Mouse (Mus musculus) embryonic facial prominence, embryonic 12.5 days (tissue): ENCODE results near the gene Zfp318. TPM values are rescaled to one million over a fixed set of nuclear protein-coding genes. Genes with fewer than 3 reads are reported as not detected.

Experiments used
- ATAC-seq: fragments of 200-750 bp; cut with Nextera tagmentation; 2 replicates; pipeline ENCODE4 v1.8.0; 2017; ENCODE audit not compliant: insufficient number of reproducible peaks, insufficient read depth, low FRiP score, low TSS enrichment
- H3K27ac ChIP-seq: fragments of 300-500 bp; sonication (generic); 2 replicates; pipeline ENCODE4 v1.5.1; 2016; ENCODE audit warnings: mild to moderate bottlenecking
- H3K27me3 ChIP-seq: fragments of 300-500 bp; sonication (generic); 2 replicates; pipeline ENCODE4 v1.6.1; 2016; ENCODE audit warnings: mild to moderate bottlenecking, moderate library complexity
- H3K36me3 ChIP-seq: fragments of 300-500 bp; sonication (generic); 2 replicates; pipeline ENCODE4 v1.6.1; 2016; ENCODE audit warnings: mild to moderate bottlenecking
- H3K4me1 ChIP-seq: fragments of 300-500 bp; sonication (generic); 2 replicates; pipeline ENCODE4 v1.6.1; 2016
- H3K4me2 ChIP-seq: fragments of 300-500 bp; sonication (generic); replicated peaks from 2 replicates; pipeline ENCODE4 v1.6.1; 2016; ENCODE audit warnings: mild to moderate bottlenecking, moderate library complexity
- H3K4me3 ChIP-seq: fragments of 300-500 bp; sonication (generic); 2 replicates; pipeline ENCODE4 v1.5.1; 2016; ENCODE audit warnings: mild to moderate bottlenecking
- H3K9ac ChIP-seq: fragments of 300-500 bp; sonication (generic); 2 replicates; pipeline ENCODE4 v1.6.1; 2016; ENCODE audit warnings: mild to moderate bottlenecking, moderate library complexity
- H3K9me3 ChIP-seq: fragments of 300-500 bp; sonication (generic); 2 replicates; pipeline ENCODE4 v1.6.1; 2016; ENCODE audit warnings: mild to moderate bottlenecking, moderate library complexity
- WGBS: fragments of 180-500 bp; shearing (Covaris S2); methylation state at CpG from one replicate; pipeline ENCODE4 v1.1.7; 2016; 5-methylcytosine and 5-hydroxymethylcytosine counted together
- polyA plus RNA-seq: library from polyadenylated mRNA; unstranded; fragments of >200 nt; fragmentation: Nextera tagmentation; extraction: Ambion mirVana; gene quantifications from 2 replicates; pipeline ENCODE4 v1.2.1, GENCODE M21; 2016

Gene Zfp318
- polyA plus RNA-seq: 16.9 and 18.2 TPM in 2 replicates

DNA sequence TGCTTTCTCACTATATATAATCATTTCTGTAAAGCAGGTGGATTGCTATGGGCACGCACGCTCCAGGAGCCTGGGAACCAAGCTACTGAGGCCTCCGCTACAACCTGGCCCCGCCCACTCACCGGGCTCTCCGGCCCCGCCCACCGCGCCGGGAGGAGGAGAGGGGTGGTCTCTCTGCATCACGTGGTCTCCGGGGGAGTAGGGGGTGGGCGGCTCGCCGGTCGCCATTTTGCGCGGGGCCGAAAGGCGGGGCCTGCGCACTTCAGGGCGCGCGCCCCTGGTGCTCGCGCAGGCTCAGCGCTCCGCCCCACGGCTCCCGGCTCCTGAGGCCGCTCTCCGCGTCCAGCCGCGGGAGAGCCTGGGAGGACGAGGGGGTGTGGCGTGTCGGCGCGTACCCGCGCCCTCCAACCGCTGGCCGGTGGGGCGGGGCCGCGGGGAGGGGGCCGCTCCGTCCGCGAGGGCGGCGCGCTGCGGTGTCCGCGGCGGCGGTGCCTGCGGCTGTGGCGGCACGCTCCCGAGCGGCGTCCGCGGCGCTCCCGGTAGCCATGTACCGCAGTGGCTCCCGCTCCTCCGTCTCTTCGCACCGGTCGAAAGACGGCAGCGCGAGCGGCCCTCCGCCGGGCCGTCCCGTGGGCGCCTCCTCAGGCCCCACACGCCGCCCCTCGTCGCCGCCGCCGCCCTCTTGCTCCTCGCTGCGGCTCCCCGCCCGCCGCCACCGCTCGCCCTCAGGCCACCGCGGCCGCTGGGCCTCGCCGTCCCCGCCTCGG, at the start of gene Zfp318:
Zfp318 (plus strand) TSS at position 438 of the 767 bp plus-strand sequence.
- peaks cover 14% of the 10 kb centered on the region for H3K4me1 ChIP-seq
- WGBS: under 1% methylated on average over 81 of the region's 105 CpGs

GRCm38 (mm10) chr17:46336475-46336874, 47.1 kb upstream of the Zfp318 start:
- Histone ChIP-seq H3K27me3 (no peaks in the 10 kb centered on the region), H3K9ac (no peak overlapping the region), H3K4me3 (no peak overlapping the region), H3K9me3 (no peaks in the 10 kb centered on the region), H3K4me1 (no peaks in the 10 kb centered on the region), H3K27ac (no peak overlapping the region), H3K36me3 (no peaks in the 10 kb centered on the region), H3K4me2 (no peak overlapping the region)
- ATAC-seq: no peak
- WGBS: 26% methylated on average over 5 of the region's 5 CpGs

More for the DNA sequence above, at the start of gene Zfp318:
- Histone ChIP-seq H3K9me3 (no peaks in the 10 kb centered on the region), H3K27ac (peak within 1 kb of the TSS; percentile 92), H3K36me3 (peaks cover 12% of the 10 kb centered on the region), H3K4me2 (peak within 1 kb of the TSS; percentile 76), H3K27me3 (no peaks in the 10 kb centered on the region), H3K4me3 (peak within 1 kb of the TSS; percentile 94), H3K9ac (peak within 1 kb of the TSS; percentile 99)
- ATAC-seq: peak; percentile 95

DNA sequence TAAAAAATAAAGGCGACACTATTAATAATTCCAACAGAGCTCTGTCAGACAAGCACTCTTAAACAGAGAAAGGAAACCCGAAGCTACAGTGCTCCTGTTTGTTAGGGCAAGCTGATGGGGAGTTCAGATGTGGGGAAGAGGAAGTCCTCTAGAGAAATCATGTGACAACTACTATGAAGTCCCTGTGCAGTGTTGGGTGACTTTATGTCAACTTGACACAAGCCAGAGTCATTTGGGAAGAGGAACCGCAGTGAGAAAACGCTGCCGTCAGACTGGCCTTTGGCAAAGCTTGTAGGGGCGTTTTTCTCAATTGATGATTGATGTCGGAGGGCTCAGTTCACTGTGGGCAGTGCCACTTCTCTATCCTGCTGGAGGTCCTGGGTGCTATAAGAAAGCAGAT, 42.3 kb upstream of the Zfp318 start:
- H3K4me2 ChIP-seq: no peak overlapping the region
- no peaks in the 10 kb centered on the region for H3K4me1 ChIP-seq
- peaks cover 5% of the 10 kb centered on the region; the same call in 1 of the 2 replicates for H3K9me3 ChIP-seq
- H3K9ac ChIP-seq: no peak overlapping the region
- ATAC-seq: no peak
- no peak overlapping the region for H3K4me3 ChIP-seq
- no peaks in the 10 kb centered on the region for H3K36me3 ChIP-seq
- H3K27me3 ChIP-seq: no peaks in the 10 kb centered on the region
- 67% methylated on average over 7 of the region's 7 CpGs for WGBS
- H3K27ac ChIP-seq: no peak overlapping the region

DNA sequence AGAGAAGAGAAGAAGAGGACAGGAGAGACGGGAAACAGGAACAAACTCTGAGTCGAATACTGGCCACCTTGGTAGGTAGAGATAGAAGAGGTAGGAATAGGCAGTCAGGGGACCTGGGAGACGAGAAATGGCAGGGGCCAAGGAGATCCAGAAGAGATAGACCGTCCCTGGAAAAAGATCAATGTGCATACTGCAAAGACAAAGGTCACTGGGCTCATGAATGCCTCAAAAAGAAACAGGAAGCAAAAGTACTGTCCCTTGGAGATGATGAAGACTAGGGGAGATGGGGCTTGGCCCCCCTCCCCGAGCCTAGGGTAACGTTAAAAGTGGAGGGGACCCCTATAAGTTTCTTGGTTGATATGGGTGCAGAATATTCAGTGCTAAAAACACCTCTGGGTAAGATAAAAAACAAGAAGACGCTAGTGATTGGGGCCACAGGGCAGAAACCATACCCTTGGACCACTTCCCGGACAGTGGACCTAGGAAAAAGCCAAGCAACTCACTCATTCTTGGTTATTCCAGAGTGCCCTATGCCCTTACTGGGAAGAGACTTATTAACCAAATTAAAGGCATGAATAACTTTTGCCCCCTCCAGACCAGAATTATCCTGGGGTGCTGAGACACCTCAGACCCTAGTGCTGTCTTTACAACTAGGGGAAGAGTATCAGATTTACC, 32.4 kb upstream of the Zfp318 start:
- ATAC-seq: no peak
- no peak overlapping the region for H3K4me3 ChIP-seq
- H3K4me1 ChIP-seq: no peaks in the 10 kb centered on the region
- H3K36me3 ChIP-seq: no peaks in the 10 kb centered on the region
- no peak overlapping the region for H3K9ac ChIP-seq
- WGBS: 82% methylated on average over 8 of the region's 8 CpGs
- H3K27ac ChIP-seq: no peak overlapping the region
- no peak overlapping the region for H3K4me2 ChIP-seq
- no peaks in the 10 kb centered on the region for H3K27me3 ChIP-seq
- H3K9me3 ChIP-seq: peaks cover 2% of the 10 kb centered on the region; the same call in 1 of the 2 replicates

DNA sequence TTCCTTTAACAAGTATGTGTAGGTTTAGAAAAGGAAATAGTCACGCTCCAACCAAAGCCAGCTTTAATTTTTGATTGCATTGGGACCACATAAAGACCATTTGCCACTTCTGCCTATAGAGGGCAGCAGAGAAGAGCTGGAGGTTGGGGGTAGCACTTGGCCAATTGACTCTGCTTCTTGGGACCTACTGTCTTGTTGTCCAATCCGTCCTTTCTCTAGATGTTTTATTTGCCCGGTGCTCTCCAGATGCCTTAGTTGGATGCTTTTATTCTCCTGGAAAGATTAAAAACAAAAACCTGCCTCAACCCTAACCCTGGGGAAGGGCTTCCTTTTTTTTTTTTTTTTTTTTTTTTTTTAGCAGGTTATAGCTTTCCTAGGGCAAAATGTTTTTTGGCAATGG, 11.7 kb upstream of the Zfp318 start:
- no peaks in the 10 kb centered on the region for H3K4me1 ChIP-seq
- no peaks in the 10 kb centered on the region for H3K36me3 ChIP-seq
- H3K9me3 ChIP-seq: no peaks in the 10 kb centered on the region
- WGBS: 69% methylated on average over 3 of the region's 3 CpGs
- ATAC-seq: no peak
- H3K4me2 ChIP-seq: no peak overlapping the region
- no peak overlapping the region for H3K27ac ChIP-seq
- H3K4me3 ChIP-seq: no peak overlapping the region
- no peaks in the 10 kb centered on the region for H3K27me3 ChIP-seq
- H3K9ac ChIP-seq: no peak overlapping the region

DNA sequence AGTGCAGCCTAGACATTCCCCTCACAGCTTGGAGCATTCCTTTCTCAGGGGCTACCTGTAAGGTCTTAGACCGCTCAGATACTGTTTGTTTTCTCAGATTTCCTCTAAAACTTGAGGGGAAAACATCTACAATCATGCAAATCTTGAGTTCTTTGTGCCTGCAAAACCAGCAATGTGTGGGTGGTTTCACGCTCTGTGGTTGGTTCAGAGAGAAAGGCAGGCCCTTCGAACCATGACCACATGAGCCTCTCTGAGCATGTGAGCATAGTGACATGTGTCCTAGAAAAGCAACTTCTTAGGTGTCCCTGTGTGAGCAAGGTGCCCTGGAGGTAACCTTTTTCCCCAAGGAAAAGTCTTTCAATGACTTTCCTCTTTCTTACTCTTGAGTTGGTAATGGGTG, 5.0 kb upstream of the Zfp318 start:
- no peak overlapping the region for H3K4me3 ChIP-seq
- WGBS: 86% methylated on average over 3 of the region's 3 CpGs
- no peak for ATAC-seq
- no peak overlapping the region for H3K9ac ChIP-seq
- H3K36me3 ChIP-seq: no peaks in the 10 kb centered on the region
- H3K4me2 ChIP-seq: no peak overlapping the region
- no peaks in the 10 kb centered on the region for H3K4me1 ChIP-seq
- no peak overlapping the region for H3K27ac ChIP-seq
- H3K27me3 ChIP-seq: no peaks in the 10 kb centered on the region
- no peaks in the 10 kb centered on the region for H3K9me3 ChIP-seq

DNA sequence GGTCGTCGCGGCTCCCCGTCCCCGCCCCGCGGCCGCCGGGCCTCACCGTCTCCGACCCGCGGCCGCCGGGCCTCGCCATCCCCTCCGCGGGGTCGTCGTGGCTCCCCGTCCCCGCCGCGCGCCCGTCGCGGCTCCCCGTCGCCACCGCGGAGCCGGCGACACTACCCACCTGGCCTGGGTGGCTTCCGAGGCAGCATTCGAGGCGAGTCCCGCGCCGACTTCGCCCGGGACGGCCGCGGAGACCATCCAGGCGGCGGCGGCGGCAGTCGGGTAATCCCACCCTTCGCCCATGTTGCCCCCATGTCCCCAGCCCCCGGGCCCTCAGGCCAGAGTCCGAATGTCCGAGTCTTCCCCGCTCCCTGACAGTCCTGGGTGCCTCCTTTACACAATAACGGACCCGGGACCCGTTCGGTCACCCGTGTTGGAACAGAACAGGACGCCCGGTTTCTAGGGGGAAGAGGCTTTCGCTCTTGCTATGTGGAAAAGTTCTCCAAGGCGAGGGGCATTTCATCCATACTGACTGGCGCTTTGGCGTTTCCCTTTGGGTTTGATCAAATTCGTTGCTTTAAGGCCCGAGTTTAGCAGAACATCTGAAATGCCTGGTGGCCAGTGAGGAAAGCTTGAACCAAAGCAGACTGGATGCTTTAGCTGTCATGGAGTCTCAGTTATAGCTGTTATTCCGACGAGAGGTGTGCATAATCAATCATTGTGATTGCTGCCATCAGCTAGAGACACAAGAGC, 700 bp downstream of the Zfp318 start:
- Histone ChIP-seq H3K27me3 (no peaks in the 10 kb centered on the region), H3K4me1 (peaks cover 14% of the 10 kb centered on the region), H3K9ac (peak overlapping the region; percentile 99), H3K36me3 (peaks cover 19% of the 10 kb centered on the region), H3K4me3 (peak overlapping the region; percentile 94), H3K4me2 (peak overlapping the region; percentile 76), H3K9me3 (no peaks in the 10 kb centered on the region), H3K27ac (peak overlapping the region; percentile 92)
- WGBS: under 1% methylated on average over 69 of the region's 70 CpGs
- no peak; the same call in none of the 2 replicates for ATAC-seq

- H3K4me1 ChIP-seq: peaks cover 14% of the 10 kb centered on the region
- no peak for ATAC-seq
- H3K9me3 ChIP-seq: no peaks in the 10 kb centered on the region
- no peaks in the 10 kb centered on the region for H3K27me3 ChIP-seq
- H3K4me2 ChIP-seq: no peak overlapping the region
- H3K36me3 ChIP-seq: peaks cover 32% of the 10 kb centered on the region
- H3K27ac ChIP-seq: no peak overlapping the region
- H3K9ac ChIP-seq: no peak overlapping the region
- 87% methylated on average over 3 of the region's 3 CpGs for WGBS
- no peak overlapping the region for H3K4me3 ChIP-seq
Observed at GRCm38 (mm10) chr17:46388200-46388599, 4.7 kb downstream of the Zfp318 start.

DNA sequence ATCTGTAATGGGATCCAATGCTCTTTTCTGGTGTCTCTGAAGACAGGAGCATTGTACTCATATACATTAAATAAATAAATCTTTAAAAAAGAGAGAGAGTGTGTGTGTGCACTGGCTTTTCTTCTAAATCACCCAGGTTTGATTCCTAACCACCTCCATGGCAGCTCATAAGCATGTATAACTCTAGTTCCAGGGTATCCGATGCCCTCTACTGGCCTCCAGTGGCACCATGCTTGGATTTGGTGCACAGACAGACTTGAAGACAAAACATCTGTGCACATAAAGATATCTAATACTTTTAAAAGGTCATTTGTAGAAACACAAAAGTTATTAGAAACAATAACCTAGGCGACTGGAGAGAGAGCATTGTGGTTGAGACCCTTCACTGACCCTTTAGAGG, 9.5 kb downstream of the Zfp318 start:
- 35% methylated on average over 2 of the region's 2 CpGs for WGBS
- Histone ChIP-seq H3K4me2 (no peak overlapping the region), H3K27ac (no peak overlapping the region), H3K9ac (no peak overlapping the region), H3K36me3 (peaks cover 38% of the 10 kb centered on the region), H3K27me3 (no peaks in the 10 kb centered on the region), H3K9me3 (no peaks in the 10 kb centered on the region), H3K4me1 (no peaks in the 10 kb centered on the region), H3K4me3 (no peak overlapping the region)
- no peak for ATAC-seq

DNA sequence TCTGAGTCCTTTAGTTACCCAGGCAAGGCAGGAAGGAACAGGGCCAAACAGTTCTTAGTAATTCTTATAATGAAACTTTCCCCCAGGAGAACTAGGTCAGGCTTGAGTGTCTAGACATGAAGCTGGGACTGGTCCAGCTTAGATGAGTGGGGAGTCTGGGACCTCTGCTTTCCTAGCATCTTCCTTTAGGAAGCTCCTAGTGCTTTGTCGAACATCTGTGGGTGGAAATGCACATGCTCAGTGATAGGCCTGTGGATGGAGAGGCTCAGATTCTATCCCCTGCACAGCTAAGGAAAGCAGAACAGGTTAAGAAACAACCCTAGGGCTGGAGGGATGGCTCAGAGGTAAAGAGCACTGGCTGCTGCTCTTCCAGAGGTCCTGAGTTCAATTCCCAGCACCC, 11.1 kb downstream of the Zfp318 start:
- ATAC-seq: no peak
- Histone ChIP-seq H3K9ac (no peak overlapping the region), H3K4me2 (no peak overlapping the region), H3K27ac (no peak overlapping the region), H3K9me3 (no peaks in the 10 kb centered on the region), H3K27me3 (no peaks in the 10 kb centered on the region), H3K4me1 (no peaks in the 10 kb centered on the region), H3K4me3 (no peak overlapping the region), H3K36me3 (peaks cover 36% of the 10 kb centered on the region)
- 87% methylated on average over 1 of the region's 1 CpGs for WGBS

DNA sequence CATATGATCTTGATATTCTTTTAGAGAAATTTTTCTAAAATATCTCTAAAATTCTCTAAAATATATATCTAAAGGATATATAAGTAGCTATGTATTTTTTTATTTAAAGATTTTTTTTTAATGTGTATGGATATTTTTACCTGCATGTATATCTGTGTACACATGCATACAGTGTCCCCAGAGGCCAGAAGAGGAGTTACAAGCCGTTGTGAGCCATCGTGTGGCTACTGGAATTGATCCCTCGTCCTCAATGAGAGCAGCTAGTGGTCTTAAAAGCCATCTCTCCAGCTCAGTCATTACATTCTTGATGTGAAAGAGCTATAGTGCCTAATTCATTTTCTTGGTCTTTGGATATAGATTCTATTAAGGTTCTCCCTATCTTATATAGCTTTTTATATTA, 24.9 kb downstream of the Zfp318 start:
- no peak overlapping the region for H3K9ac ChIP-seq
- no peaks in the 10 kb centered on the region for H3K4me1 ChIP-seq
- H3K36me3 ChIP-seq: peaks cover 57% of the 10 kb centered on the region
- 39% methylated on average over 3 of the region's 3 CpGs for WGBS
- ATAC-seq: no peak
- no peak overlapping the region for H3K4me3 ChIP-seq
- H3K27me3 ChIP-seq: no peaks in the 10 kb centered on the region
- no peaks in the 10 kb centered on the region for H3K9me3 ChIP-seq
- H3K27ac ChIP-seq: no peak overlapping the region
- no peak overlapping the region for H3K4me2 ChIP-seq
